Mouse (Mus musculus) forebrain, postnatal 0 days (tissue): ENCODE measurements around the gene Nubp1. TPM values are rescaled to one million over a fixed set of nuclear protein-coding genes. Genes with fewer than 3 reads are reported as not detected.

Source experiments
- ATAC-seq: fragments of 200-750 bp; cut with Nextera tagmentation; 2 replicates; pipeline ENCODE4 v1.8.0; 2017; ENCODE audit warnings: mild to moderate bottlenecking, moderate library complexity
- DNase-seq: peaks from one replicate; pipeline ENCODE4 v3.0.0-alpha.2; 2015
- H3K27ac ChIP-seq: fragments of 300-500 bp; sonication (generic); 2 replicates; pipeline ENCODE4 v1.5.1; 2014; ENCODE audit warnings: low read depth, mild to moderate bottlenecking, antibody characterized with exemption, low read length, moderate library complexity, mixed read lengths
- H3K27me3 ChIP-seq: fragments of 300-500 bp; sonication (generic); 2 replicates; pipeline ENCODE4 v1.6.1; 2014; ENCODE audit warnings: mild to moderate bottlenecking, low read length, mixed read lengths; ENCODE audit not compliant: insufficient read depth
- H3K36me3 ChIP-seq: fragments of 300-500 bp; sonication (generic); 2 replicates; pipeline ENCODE4 v1.6.1; 2014; ENCODE audit warnings: mild to moderate bottlenecking, moderate library complexity; ENCODE audit not compliant: insufficient read depth
- H3K4me1 ChIP-seq: fragments of 300-500 bp; sonication (generic); 2 replicates; pipeline ENCODE4 v1.6.1; 2014; ENCODE audit warnings: antibody characterized with exemption; ENCODE audit not compliant: insufficient read depth
- H3K4me2 ChIP-seq: fragments of 300-500 bp; sonication (generic); 2 replicates; pipeline ENCODE4 v1.6.1; 2014; ENCODE audit warnings: low read depth, mild to moderate bottlenecking, moderate library complexity
- H3K4me3 ChIP-seq: fragments of 300-500 bp; sonication (generic); 2 replicates; pipeline ENCODE4 v1.5.1; 2014; ENCODE audit warnings: low read depth, low read length, mixed read lengths
- H3K9ac ChIP-seq: fragments of 300-500 bp; sonication (generic); 2 replicates; pipeline ENCODE4 v1.6.1; 2014; ENCODE audit warnings: mild to moderate bottlenecking
- H3K9me3 ChIP-seq: fragments of 300-500 bp; sonication (generic); 2 replicates; pipeline ENCODE4 v1.6.1; 2016; ENCODE audit warnings: low read length
- CTCF ChIP-seq: sonication (generic); IDR thresholded peaks from 2 replicates; pipeline ENCODE4 v1.5.1; 2016; ENCODE audit warnings: antibody characterized with exemption, control low read depth, low read depth
- WGBS: fragments of 180-500 bp; shearing (Covaris S2); extraction: QIAGEN DNeasy Blood & Tissue Kit; methylation state at CpG from one replicate; pipeline ENCODE4 v1.1.7; 2014; 5-methylcytosine and 5-hydroxymethylcytosine counted together
- polyA plus RNA-seq: library from polyadenylated mRNA; unstranded; fragments of >200 nt; fragmentation: Nextera tagmentation; extraction: Ambion mirVana; gene quantifications from 2 replicates; pipeline ENCODE4 v1.2.1, GENCODE M21; 2015
- total RNA-seq: library from RNA; depleted of rRNA; stranded (reverse); fragments of >200 nt; gene quantifications from 2 replicates; pipeline ENCODE4 v1.2.3, GENCODE M21; 2014

Nubp1 gene
- total and polyA plus RNA-seq, 2 experiments from 2014 or later = 32.2 to 34.5 TPM

DNA sequence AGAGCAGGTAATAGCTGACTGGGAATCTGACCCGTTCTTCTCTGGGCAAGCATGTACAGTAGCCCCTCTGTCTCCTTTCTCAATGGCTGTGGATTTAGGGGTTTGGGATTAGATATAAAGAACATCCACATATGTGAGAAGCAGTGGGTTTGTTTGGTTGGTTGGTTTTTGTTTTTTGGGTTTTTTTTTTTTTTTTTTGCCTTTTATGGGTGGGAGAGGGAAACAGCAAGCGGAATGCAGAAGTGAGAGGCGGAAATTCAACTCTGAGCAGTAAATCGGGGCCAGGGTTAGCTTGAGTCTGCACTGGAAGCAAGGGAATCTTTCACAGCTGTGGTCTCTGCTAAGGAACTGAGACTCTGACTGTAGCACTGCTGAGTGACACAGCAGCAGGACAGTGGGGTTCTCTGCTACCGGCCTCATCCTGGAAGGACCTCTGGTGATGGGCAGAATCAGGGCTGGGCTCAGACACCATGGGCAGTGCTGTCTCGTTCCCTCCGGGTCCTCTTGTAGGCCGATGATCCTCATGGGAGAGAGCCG, 6.0 kb downstream of the Nubp1 start:
- Histone ChIP-seq H3K4me2 (no peak overlapping the region), H3K4me3 (no peak overlapping the region), H3K27me3 (no peaks in the 10 kb centered on the region), H3K9me3 (no peaks in the 10 kb centered on the region), H3K4me1 (no peaks in the 10 kb centered on the region), H3K36me3 (peaks cover 56% of the 10 kb centered on the region), H3K27ac (no peak overlapping the region), H3K9ac (no peak overlapping the region)
- 97% methylated on average over 9 of the region's 9 CpGs for WGBS
- DNase-seq (no peak), ATAC-seq (no peak)
- TF ChIP-seq CTCF = no peak

DNA sequence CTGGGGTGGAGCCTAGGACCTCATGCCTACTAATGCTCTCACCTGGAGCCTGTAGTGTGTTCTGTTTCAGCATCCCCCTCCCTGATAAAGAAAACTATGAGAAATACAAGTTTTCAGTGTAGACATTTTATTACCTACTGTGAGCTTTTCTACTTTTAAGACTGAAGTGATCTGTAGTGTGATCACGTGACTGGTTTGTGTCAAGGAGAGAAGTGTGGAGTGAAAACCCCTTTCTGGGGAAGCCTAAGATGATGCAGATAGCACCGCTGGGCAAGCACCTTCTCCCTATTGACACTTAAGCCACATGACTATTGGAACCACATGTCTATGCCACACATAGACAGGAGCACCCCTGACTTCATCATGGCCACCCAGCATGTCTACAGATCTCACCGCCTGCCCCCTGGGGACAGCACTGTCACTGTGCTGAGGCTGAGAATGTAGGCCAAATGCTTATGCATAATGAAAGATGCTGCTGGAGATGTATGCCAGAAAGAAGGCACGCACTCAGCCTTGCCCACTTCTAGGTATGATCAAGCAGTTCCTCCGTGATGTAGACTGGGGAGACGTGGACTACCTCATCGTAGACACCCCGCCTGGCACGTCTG, 8.8 kb downstream of the Nubp1 start:
- TF ChIP-seq CTCF = no peak
- Histone ChIP-seq H3K4me1 (no peaks in the 10 kb centered on the region), H3K4me3 (no peak overlapping the region), H3K27ac (no peak overlapping the region), H3K36me3 (peaks cover 83% of the 10 kb centered on the region), H3K4me2 (no peak overlapping the region), H3K9me3 (no peaks in the 10 kb centered on the region), H3K27me3 (no peaks in the 10 kb centered on the region), H3K9ac (no peak overlapping the region)
- 96% methylated on average over 9 of the region's 9 CpGs for WGBS
- no peak for DNase-seq
- ATAC-seq = no peak

DNA sequence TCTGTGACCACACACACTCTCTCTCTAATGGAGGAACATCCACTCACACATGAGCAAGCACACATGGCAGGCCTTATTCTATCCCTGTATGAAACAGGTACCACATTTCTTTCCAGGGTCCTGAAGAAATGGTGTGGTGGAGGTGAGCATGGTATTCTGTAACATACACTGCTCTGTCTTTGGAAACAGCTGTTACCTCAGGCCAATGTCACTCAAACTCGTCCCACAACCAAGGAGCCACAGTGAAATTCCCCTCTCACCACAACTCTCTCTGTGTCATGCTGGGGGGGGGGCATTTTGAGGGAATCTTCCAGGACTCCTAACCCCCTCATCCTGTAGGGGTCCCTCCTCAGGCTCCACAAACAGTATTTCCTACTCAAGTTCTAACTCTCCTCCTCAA, 20.2 kb downstream of the Nubp1 start:
- Histone ChIP-seq H3K27ac (no peak overlapping the region), H3K4me2 (no peak overlapping the region), H3K9ac (no peak overlapping the region), H3K9me3 (no peaks in the 10 kb centered on the region), H3K36me3 (peaks cover 8% of the 10 kb centered on the region), H3K27me3 (no peaks in the 10 kb centered on the region), H3K4me1 (no peaks in the 10 kb centered on the region), H3K4me3 (no peak overlapping the region)
- no peak for TF ChIP-seq CTCF
- ATAC-seq (no peak), DNase-seq (no peak)
- WGBS = 82% methylated on average over 1 of the region's 1 CpGs

DNA sequence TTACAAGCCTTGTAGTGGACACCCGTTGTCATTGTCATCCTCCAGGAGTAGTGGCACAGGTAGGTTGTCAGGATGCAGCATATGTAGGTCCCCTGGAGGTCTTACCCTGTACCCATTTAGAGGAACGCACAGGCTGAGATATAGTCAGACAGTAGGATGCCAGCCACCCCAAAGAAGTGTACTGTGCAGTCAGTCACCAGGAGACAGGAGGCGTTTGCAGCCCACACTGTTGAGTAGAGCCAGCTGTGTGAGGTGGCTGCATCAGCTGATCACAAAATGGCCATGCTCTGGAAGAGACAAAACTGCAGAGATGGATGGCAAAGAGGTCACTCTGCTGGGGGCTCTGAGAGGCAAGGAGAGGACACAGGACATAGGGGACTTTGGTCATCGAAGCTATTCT, 20.6 kb downstream of the Nubp1 start:
- Histone ChIP-seq H3K4me2 (no peak overlapping the region), H3K4me3 (no peak overlapping the region), H3K9me3 (no peaks in the 10 kb centered on the region), H3K4me1 (no peaks in the 10 kb centered on the region), H3K27me3 (no peaks in the 10 kb centered on the region), H3K36me3 (peaks cover 4% of the 10 kb centered on the region), H3K27ac (no peak overlapping the region), H3K9ac (no peak overlapping the region)
- DNase-seq (no peak), ATAC-seq (no peak)
- TF ChIP-seq CTCF = no peak
- 88% methylated on average over 4 of the region's 4 CpGs for WGBS

DNA sequence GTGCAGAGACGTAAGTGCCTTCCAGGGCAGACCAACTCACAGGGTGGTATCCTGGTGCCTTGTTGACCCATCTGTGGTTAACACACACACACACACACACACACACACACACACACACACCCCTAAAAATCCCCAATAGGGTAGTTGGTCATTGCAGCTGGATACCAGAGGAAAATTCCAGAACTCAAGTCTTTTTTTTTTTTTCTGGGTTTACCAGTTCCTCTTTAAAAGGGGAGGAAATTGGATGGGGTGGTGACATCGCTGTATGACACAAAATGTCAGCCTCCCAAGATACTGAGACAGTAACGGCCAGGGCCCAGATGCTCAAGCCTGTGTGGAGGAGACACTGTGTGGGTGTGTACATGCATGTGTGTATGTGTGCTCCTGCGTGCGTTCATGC, 21.6 kb downstream of the Nubp1 start:
- H3K27me3 ChIP-seq = no peaks in the 10 kb centered on the region
- no peak overlapping the region for H3K9ac ChIP-seq
- ATAC-seq (no peak), DNase-seq (no peak)
- no peak for TF ChIP-seq CTCF
- H3K4me1 ChIP-seq = no peaks in the 10 kb centered on the region
- no peak overlapping the region for H3K4me2 ChIP-seq
- no peak overlapping the region for H3K27ac ChIP-seq
- 86% methylated on average over 5 of the region's 5 CpGs for WGBS
- no peak overlapping the region for H3K4me3 ChIP-seq
- no peaks in the 10 kb centered on the region for H3K9me3 ChIP-seq
- peaks cover 3% of the 10 kb centered on the region; the same call in 1 of the 2 replicates for H3K36me3 ChIP-seq

DNA sequence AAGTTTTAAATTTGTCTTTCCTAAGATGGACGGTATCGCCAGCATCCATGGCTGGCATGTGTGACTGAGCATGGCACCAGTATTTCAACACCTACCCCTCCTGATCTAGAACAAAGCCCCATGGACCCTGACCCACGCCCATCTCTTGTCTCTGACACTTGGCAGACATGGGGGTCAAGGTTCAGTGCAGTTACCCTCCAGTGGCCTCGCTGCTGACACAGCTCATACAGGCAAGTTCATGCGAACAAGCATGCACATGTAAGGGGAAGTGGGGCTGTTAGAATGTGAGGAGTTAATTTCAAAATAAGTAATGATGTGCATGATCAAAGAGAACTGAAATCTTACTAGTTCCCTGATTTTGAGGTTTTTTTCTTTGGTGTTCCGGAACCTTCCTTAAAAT, 24.4 kb downstream of the Nubp1 start:
- no peak for TF ChIP-seq CTCF
- WGBS = 88% methylated on average over 6 of the region's 6 CpGs
- Histone ChIP-seq H3K9ac (no peak overlapping the region), H3K9me3 (no peaks in the 10 kb centered on the region), H3K4me3 (no peak overlapping the region), H3K36me3 (peaks cover 5% of the 10 kb centered on the region; the same call in 1 of the 2 replicates), H3K27me3 (no peaks in the 10 kb centered on the region), H3K27ac (no peak overlapping the region), H3K4me2 (no peak overlapping the region), H3K4me1 (no peaks in the 10 kb centered on the region)
- no peak for DNase-seq
- no peak for ATAC-seq

DNA sequence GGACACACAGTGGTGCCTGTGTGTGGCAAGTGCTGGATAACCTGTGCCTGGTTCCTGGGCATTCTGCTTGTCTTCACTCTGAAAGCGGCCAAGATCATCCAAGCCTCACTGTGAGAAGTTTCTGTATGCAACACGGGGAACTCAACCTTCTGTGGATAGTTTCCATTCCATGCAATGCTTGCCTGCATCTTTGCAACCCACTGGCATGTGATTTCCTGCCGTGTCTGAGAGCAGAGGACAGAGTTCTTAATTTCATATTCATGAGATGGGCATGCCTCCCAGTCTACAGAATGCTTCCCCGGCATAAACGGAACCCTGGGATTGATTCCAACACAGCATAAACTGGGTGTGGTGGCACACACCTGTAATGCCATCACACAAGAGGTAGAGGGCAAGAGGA, 26.3 kb downstream of the Nubp1 start:
- TF ChIP-seq CTCF = no peak
- no peak overlapping the region for H3K9ac ChIP-seq
- peaks cover 2% of the 10 kb centered on the region; the same call in 1 of the 2 replicates for H3K36me3 ChIP-seq
- H3K4me2 ChIP-seq = no peak overlapping the region
- ATAC-seq (no peak), DNase-seq (no peak)
- no peak overlapping the region for H3K4me3 ChIP-seq
- H3K27ac ChIP-seq = no peak overlapping the region
- WGBS = 63% methylated on average over 5 of the region's 5 CpGs
- H3K9me3 ChIP-seq = no peaks in the 10 kb centered on the region
- H3K4me1 ChIP-seq = no peaks in the 10 kb centered on the region
- H3K27me3 ChIP-seq = no peaks in the 10 kb centered on the region
